Mouse (Mus musculus) retina, postnatal 1 day (tissue): ENCODE measurements around the gene Vwa2.

Experiments
- DNase-seq: peaks from one replicate; pipeline ENCODE4 v3.0.0-alpha.2; 2012

The Vwa2 gene

GRCm38 (mm10) chr19:56908472-56909270, 34.6 kb downstream of the Vwa2 start:
- peak; percentile 76 for DNase-seq

- no peak for DNase-seq
Measured at GRCm38 (mm10) chr19:56910561-56910960, 36.5 kb downstream of the Vwa2 start.

DNA sequence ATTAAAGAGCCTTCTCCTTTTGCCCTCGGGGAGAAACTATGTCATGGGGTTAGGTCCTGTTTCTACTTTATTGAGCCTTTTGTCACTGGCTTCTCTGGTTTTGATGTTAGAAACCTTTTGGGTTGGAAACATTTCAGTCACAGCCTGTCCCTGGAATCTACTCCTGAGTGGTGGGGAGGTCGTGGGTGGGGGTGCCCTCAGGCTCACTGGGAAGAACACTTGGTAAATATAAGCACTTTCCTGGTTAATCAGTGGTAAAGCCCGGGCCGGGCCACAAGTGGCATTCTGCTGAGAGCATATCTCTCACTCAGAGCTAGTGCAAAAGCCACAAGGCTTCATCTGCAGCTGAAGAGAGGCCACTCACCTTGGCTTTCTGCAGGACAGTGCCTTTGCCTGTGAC, 39.7 kb downstream of the Vwa2 start:
- DNase-seq, result no peak

GRCm38 (mm10) chr19:56914658-56915057, 40.6 kb downstream of the Vwa2 start:
- no peak for DNase-seq

DNA sequence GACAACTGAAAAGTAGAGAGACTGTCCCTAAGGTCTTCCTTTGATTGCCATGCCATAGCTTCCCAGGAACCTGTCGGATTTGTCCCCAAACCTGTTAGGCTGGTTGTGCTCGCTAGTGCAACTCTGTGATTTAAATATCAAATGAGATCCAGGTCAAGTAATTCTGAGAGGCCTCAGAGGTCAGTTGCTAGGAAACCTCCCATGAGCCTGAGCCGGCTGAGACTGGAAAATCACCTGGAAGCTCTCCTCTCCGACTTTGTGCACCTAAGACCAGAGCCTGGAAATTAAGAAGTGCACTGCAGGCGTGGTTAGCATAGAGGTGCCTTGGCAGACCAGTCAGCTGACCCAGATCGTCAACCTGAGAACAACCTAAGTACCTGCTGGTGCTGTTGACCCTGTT, 41.0 kb downstream of the Vwa2 start:
- DNase-seq, result no peak

GRCm38 (mm10) chr19:56919628-56920027, 45.6 kb downstream of the Vwa2 start:
- peak; percentile 90 for DNase-seq

GRCm38 (mm10) chr19:56920232-56920631, 46.2 kb downstream of the Vwa2 start:
- no peak for DNase-seq

- no peak for DNase-seq
Measured at GRCm38 (mm10) chr19:56921744-56922143, 47.7 kb downstream of the Vwa2 start.

GRCm38 (mm10) chr19:56929392-56929791, 55.3 kb downstream of the Vwa2 start:
- no peak for DNase-seq

- no peak for DNase-seq
Measured at GRCm38 (mm10) chr19:56930029-56930428, 56.0 kb downstream of the Vwa2 start.

DNA sequence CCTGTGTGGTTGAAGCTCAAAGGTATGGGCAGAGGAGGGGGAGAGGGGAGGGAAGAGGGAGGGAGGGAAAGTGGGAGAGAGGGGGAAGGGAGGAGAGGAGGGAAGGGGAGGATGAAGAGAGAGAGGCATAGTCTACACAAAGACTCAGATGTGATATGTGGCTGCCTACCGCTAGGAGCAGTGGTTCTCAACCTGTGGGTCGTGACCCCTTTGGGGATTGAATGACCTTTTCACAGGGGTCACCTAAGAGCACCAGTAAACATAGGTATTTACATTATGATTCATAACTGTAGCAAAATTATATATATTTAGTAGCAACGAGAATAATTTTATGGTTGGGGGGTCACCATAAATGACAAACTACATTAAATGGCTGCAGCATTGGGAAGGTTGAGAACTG, 59.8 kb downstream of the Vwa2 start:
- DNase-seq, result no peak

- no peak for DNase-seq
Measured at GRCm38 (mm10) chr19:56935111-56935510, 61.1 kb downstream of the Vwa2 start.

DNA sequence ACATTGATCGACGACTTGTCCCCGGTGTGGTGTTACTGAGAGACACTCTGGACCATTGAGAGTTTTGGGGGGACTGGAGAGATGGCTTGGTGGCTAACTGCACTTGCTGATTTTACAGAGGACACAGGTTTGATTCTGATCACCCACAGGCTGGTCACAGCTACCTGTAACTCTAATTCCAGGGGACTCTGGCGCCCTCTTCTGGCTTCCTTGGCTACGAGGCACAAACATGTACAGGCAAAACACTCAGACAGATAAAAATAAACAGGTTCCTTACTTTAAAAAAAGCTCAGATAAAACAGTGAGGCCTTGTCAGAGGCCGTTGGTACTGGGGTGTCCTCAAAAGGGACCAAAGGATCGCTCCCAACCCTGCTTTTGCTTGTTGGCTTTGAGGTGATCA, 61.7 kb downstream of the Vwa2 start:
- no peak for DNase-seq

DNA sequence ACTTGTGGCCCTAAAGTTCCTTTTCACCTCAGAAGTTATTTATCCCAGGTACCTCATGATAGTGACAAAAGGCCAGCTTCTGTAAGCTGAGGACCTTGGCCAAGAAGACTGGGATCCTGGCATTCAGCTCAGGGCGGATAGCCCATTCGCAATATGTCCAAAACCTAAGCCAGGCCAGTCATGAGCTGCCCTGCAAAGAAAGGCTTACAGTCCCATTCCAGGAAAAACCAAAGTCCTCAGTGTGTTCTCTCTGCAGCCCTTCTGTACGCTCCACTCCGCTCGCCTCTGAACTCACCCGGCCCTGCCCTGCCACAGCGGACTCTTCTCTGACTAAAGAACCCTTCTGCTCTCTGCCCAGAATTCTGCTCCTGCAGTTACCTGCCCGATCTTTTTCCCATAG, 62.2 kb downstream of the Vwa2 start:
- DNase-seq, result no peak

GRCm38 (mm10) chr19:56937911-56938310, 63.9 kb downstream of the Vwa2 start:
- DNase-seq, result no peak

DNA sequence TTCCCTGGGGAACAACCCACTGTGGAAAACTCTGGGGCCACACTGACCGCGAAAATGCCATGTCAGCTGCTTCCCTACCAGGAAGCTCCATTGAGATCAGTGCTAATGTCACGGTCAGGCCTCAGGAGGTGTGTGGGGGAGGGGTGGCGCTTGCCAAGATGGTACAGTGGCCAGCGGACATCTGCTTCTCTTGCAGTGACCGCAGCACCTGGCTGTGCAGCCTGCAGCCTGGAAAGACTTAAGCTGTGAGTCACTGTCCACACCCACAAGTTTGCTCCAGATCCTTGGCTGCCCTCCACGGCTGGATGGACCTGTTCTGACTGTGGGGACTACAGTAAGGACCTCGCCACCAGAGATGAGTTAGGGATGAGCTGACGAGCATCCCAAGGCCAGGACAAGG, 65.8 kb downstream of the Vwa2 start:
- no peak for DNase-seq

GRCm38 (mm10) chr19:56940507-56940906, 66.5 kb downstream of the Vwa2 start:
- no peak for DNase-seq

GRCm38 (mm10) chr19:56942216-56942615, 68.2 kb downstream of the Vwa2 start:
- no peak for DNase-seq

DNA sequence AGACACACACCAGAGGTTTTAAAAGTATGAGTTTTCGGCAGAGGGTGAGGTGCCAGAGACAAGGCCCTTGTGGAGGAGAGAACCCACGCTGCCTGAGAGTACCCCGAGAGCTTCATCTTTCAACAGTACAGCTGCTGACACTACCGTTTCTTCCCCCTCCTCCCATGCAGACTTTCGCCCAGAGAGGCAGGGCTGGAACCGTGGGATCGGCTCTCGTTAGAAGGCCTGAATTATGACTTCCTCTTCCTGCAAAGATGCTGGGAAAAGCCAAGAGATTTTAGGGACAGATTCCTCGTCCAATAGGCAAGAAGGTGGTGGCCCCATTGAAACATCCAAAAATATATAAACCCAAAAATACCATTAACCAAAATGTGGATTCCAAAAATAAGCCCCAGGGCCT, 70.2 kb downstream of the Vwa2 start:
- no peak for DNase-seq

DNA sequence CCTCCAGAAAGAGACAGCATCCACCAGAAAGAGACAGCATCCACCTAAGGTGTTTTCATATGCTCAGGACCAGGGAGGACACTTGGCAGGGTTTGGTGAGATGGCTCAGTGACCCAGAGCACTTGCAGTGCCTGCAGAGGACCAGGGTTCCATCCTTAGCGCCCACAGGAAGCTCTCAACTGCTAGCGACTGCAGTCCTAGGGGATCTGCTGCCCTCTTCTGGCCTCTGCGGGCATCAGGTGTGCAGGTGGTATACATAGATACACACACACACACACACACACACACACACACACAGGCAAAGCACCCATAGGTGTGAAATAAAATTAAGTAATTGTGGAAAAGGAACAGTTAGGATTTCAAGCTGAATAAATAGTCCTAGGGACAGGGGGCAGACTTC, 70.8 kb downstream of the Vwa2 start:
- no peak for DNase-seq

DNA sequence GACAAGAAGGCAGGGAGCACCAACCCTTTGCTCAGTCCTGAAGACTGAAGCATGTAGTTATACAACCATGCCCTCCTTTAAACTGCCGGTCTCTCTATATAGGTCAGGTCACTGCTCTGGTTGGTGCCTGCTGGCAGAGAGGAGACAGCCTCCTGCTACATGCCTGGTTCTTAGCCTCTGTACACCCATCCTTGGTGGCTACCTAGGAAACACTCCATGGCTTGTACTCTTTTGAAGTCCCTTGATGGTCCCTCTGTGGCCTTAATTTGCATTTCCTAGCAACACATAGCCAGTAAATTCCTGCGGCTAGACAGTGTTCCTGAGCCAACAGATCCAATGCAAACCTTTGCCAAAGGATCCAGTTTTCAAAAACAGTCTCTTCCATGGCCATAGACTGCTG, 71.6 kb downstream of the Vwa2 start:
- DNase-seq, result no peak

- DNase-seq, result no peak
Measured at GRCm38 (mm10) chr19:56946277-56946676, 72.2 kb downstream of the Vwa2 start.

DNA sequence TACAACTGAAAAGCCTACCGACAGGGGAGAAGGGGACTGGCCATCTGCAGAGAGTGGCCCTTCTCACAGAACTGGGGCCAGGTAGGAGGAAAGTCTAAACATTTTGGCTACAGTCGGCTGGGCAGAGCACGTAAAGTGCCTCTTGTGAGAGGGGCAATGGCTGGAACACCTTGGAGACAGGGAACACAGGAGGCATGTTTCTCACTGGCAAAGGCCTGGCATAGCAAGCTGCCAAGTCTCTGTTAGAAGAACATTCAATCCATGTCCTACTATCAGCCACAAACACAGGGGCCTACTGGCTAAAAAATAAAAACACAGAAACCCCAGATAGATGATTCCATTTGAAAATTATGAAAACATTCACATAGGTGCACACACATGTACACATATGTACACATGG, 72.7 kb downstream of the Vwa2 start:
- DNase-seq, result no peak

- DNase-seq, result no peak
Measured at GRCm38 (mm10) chr19:56947971-56948610, 74.0 kb downstream of the Vwa2 start.

- DNase-seq, result no peak
Measured at GRCm38 (mm10) chr19:56949868-56950267, 75.8 kb downstream of the Vwa2 start.
